Mouse (Mus musculus) heart, embryonic 14.5 days (tissue): ENCODE results near the gene Hnrnpl. TPM values are rescaled to one million over a fixed set of nuclear protein-coding genes. Genes with fewer than 3 reads are reported as not detected.
"Not testable (repeated sequence)": the region's sequence is repeated elsewhere in the genome, so short reads cannot be mapped to it uniquely, and the experiment has no call there.

ENCODE experiments used
- ATAC-seq: fragments of 200-750 bp; cut with Nextera tagmentation; 2 replicates; pipeline ENCODE4 v1.8.0; 2017; ENCODE audit warnings: low read depth, moderate TSS enrichment; ENCODE audit not compliant: insufficient number of reproducible peaks, insufficient read depth, low FRiP score
- H3K27ac ChIP-seq, 2 experiments: fragments of 200-500 bp in 1 of 2; fragments of 300-500 bp in 1 of 2; sonication (generic) in 1 of 2; replicated peaks in 1 of 2; 2 replicates each; pipeline ENCODE4 v1.5.1; 2012 to 2014; ENCODE audit warnings: low read depth in 2 of 2, low read length in 2 of 2, control low read depth in 1 of 2, mild to moderate bottlenecking in 1 of 2, mixed read lengths in 1 of 2; ENCODE audit not compliant: control insufficient read depth in 1 of 2, insufficient read depth in 1 of 2
- H3K27me3 ChIP-seq: fragments of 300-500 bp; sonication (generic); 2 replicates; pipeline ENCODE4 v1.6.1; 2014; ENCODE audit warnings: mild to moderate bottlenecking, low read length, control low read depth; ENCODE audit not compliant: control insufficient read depth, insufficient read depth
- H3K36me3 ChIP-seq: fragments of 300-500 bp; sonication (generic); 2 replicates; pipeline ENCODE4 v1.6.1; 2014; ENCODE audit warnings: mild to moderate bottlenecking, control low read depth, low read length, mixed read lengths; ENCODE audit not compliant: control insufficient read depth, insufficient read depth
- H3K4me1 ChIP-seq, 2 experiments: fragments of 200-500 bp in 1 of 2; fragments of 300-500 bp in 1 of 2; sonication (generic) in 1 of 2; 2 replicates each; pipeline ENCODE4 v1.6.1; 2012 to 2014; ENCODE audit warnings: low read length in 2 of 2, control low read depth in 1 of 2, mixed read lengths in 1 of 2; ENCODE audit not compliant: control insufficient read depth in 2 of 2, insufficient read depth in 2 of 2
- H3K4me2 ChIP-seq: fragments of 300-500 bp; sonication (generic); 2 replicates; pipeline ENCODE4 v1.6.1; 2014; ENCODE audit warnings: mild to moderate bottlenecking, low read length
- H3K4me3 ChIP-seq, 2 experiments: fragments of 200-500 bp in 1 of 2; fragments of 300-500 bp in 1 of 2; sonication (generic) in 1 of 2; 2 replicates each; pipeline ENCODE4 v1.5.1; 2012 to 2014; ENCODE audit warnings: low read length in 2 of 2, mild to moderate bottlenecking in 2 of 2, control low read depth in 1 of 2, low read depth in 1 of 2, moderate library complexity in 1 of 2; ENCODE audit not compliant: control insufficient read depth in 1 of 2, insufficient read depth in 1 of 2
- H3K9ac ChIP-seq: fragments of 300-500 bp; sonication (generic); 2 replicates; pipeline ENCODE4 v1.6.1; 2014; ENCODE audit warnings: mild to moderate bottlenecking, low read length
- H3K9me3 ChIP-seq: fragments of 300-500 bp; sonication (generic); 2 replicates; pipeline ENCODE4 v1.6.1; 2016; ENCODE audit warnings: low read length, control low read depth; ENCODE audit not compliant: control insufficient read depth
- WGBS: fragments of 180-500 bp; shearing (Covaris S2); extraction: QIAGEN DNeasy Blood & Tissue Kit; methylation state at CpG from one replicate; pipeline ENCODE4 v1.1.7; 2014; 5-methylcytosine and 5-hydroxymethylcytosine counted together
- polyA plus RNA-seq: library from polyadenylated mRNA; unstranded; fragments of >200 nt; fragmentation: Nextera tagmentation; extraction: Ambion mirVana; gene quantifications from 2 replicates; pipeline ENCODE4 v1.2.1, GENCODE M21; 2014

Gene Hnrnpl
- polyA plus RNA-seq, 1 experiment from 2014 or later: 155 TPM

GRCm38 (mm10) chr7:28867508-28868340 lies 59.4 kb downstream of the Hnrnpl start:
- 26% methylated on average over 23 of the region's 23 CpGs for WGBS
- H3K4me3 ChIP-seq: peak overlapping the region in 1 of 2 experiments; percentile 20; a peak in 2 of 4 replicates

GRCm38 (mm10) chr7:28870901-28871664 lies 62.7 kb downstream of the Hnrnpl start:
- ATAC-seq: no peak
- Histone ChIP-seq H3K36me3 (no peaks in the 10 kb centered on the region), H3K9me3 (no peaks in the 10 kb centered on the region), H3K4me1 (peaks cover 3 to 6% of the 10 kb centered on the region in 2 experiments; a peak in 2 of 4 replicates), H3K9ac (no peak overlapping the region), H3K27me3 (no peaks in the 10 kb centered on the region), H3K4me3 (no peak overlapping the region), H3K4me2 (no peak overlapping the region), H3K27ac (no peak overlapping the region)
- 78% methylated on average over 24 of the region's 24 CpGs for WGBS

More at GRCm38 (mm10) chr7:28867508-28868340, 59.4 kb downstream of the Hnrnpl start:
- Histone ChIP-seq H3K4me2 (peak overlapping the region; percentile 52), H3K4me1 (peaks cover 19 to 20% of the 10 kb centered on the region in 2 experiments)
- H3K9me3 ChIP-seq, H3K27me3 ChIP-seq, ATAC-seq, H3K36me3 ChIP-seq, H3K27ac ChIP-seq, H3K9ac ChIP-seq: not testable (repeated sequence)

Other genes with a start within 250 kb of the Hnrnpl start
- gene Samd4b, start 210.4 kb upstream of the Hnrnpl start, polyA plus RNA-seq: 23.5 and 25.2 TPM in 2 replicates
- 21.1 and 22.1 TPM in 2 replicates for gene Pak4, start 210.4 kb upstream of the Hnrnpl start, polyA plus RNA-seq
- gene Acp7, start 177.2 kb upstream of the Hnrnpl start, polyA plus RNA-seq: not detected in 2 replicates
- 3.7 and 4.2 TPM in 2 replicates for gene Fbxo27, start 115.7 kb upstream of the Hnrnpl start, polyA plus RNA-seq
- 8.0 and 8.6 TPM in 2 replicates for gene Fbxo17, start 91.7 kb upstream of the Hnrnpl start, polyA plus RNA-seq
- 129 and 135 TPM in 2 replicates for gene Mrps12, start 66.7 kb upstream of the Hnrnpl start, polyA plus RNA-seq
- 18.8 and 20.3 TPM in 2 replicates for gene Sars2, start 66.5 kb upstream of the Hnrnpl start, polyA plus RNA-seq
- not detected in 2 replicates for gene Ccer2, start 52.4 kb upstream of the Hnrnpl start, polyA plus RNA-seq
- 56.4 and 57.7 TPM in 2 replicates for gene Sirt2, start 41.8 kb upstream of the Hnrnpl start, polyA plus RNA-seq
- 25.7 and 29.5 TPM in 2 replicates for gene Nfkbib, start 41.0 kb upstream of the Hnrnpl start, polyA plus RNA-seq
- 2.1 and 3.7 TPM in 2 replicates for gene Rinl, start 19.6 kb upstream of the Hnrnpl start, polyA plus RNA-seq
- 252 and 254 TPM in 2 replicates for gene Ech1, start 16.7 kb downstream of the Hnrnpl start, polyA plus RNA-seq
- gene Lgals4, start 25.3 kb downstream of the Hnrnpl start, polyA plus RNA-seq: 4.7 and 4.8 TPM in 2 replicates
- gene Lgals7, start 55.3 kb downstream of the Hnrnpl start, polyA plus RNA-seq: 1.3 and 2.6 TPM in 2 replicates
- gene Capn12, start 72.9 kb downstream of the Hnrnpl start, polyA plus RNA-seq: 0.27 and 0.46 TPM in 2 replicates
- 221 and 228 TPM in 2 replicates for gene Actn4, start 153.8 kb downstream of the Hnrnpl start, polyA plus RNA-seq
- 286 and 319 TPM in 2 replicates for gene Eif3k, start 173.3 kb downstream of the Hnrnpl start, polyA plus RNA-seq
- 2.8 and 3.3 TPM in 2 replicates for gene Map4k1, start 173.5 kb downstream of the Hnrnpl start, polyA plus RNA-seq